Mouse (Mus musculus): ENCODE measurements around the gene Adam12. TPM values are rescaled to one million over a fixed set of nuclear protein-coding genes. Genes with fewer than 3 reads are reported as not detected.

The Adam12 gene
- polyA plus RNA-seq, 1 experiment: 1.8 TPM

DNA sequence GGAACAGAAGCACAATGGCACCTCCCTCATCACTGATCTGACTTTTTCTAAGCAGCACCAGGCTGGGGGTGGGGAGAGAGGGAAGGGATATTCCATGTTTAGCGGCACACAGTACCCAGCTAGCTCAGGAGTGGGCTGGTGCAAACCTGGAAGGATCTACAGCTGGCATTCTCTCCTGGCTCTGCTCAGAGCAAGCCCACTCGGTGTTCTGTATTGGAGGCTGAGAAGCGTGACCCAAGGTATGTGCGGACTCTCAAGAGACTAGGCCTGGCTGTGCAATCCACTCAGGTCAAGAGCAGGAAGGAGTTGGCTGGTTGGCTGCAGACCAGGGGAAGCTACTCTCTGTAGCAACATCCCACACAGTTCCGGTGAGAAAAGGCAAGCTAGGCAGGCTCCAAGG, 312.0 kb downstream of the Adam12 start:
- 61% methylated on average over 5 of the region's 5 CpGs for WGBS
- TF ChIP-seq POLR2A (IDR thresholded peaks at IDR 0.05; ENCODE audit: borderline replicate concordance, control insufficient read depth, low read depth, low read length): no peak
- no peak for TF ChIP-seq CTCF (IDR thresholded peaks at IDR 0.05; ENCODE audit: control insufficient read depth, insufficient read depth, low read length)
- Histone ChIP-seq H3K4me1 (ENCODE audit: control insufficient read depth, insufficient read depth, low read length) (peaks cover 2% of the 10 kb centered on the region; the same call in 1 of the 2 replicates), H3K4me3 (replicated peaks; ENCODE audit: control insufficient read depth, low read depth, low read length) (no peak overlapping the region), H3K27ac (ENCODE audit: control insufficient read depth, insufficient read depth, low read depth, low read length, poor library complexity) (no peak overlapping the region)

DNA sequence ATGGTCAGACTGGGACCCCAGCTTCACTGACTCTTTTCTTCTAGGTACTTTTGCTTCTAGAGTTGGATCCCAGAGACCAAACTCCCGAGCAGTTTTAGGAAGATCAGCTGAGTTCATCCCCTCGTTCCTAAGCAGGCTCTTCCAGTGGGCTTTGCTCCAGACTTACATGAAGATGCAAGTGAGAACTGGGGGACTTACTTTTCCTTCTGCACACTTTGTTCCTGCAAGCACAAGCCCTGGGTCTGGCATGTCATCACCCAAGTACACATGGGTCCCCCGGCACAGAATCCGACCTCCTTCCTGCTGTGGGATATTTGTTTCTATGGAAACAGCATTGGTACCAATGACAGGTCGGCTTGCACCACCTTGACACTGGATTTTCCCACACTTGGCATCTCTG, 312.6 kb downstream of the Adam12 start:
- TF ChIP-seq CTCF (IDR thresholded peaks at IDR 0.05; ENCODE audit: control insufficient read depth, insufficient read depth, low read length): no peak
- no peak for TF ChIP-seq POLR2A (IDR thresholded peaks at IDR 0.05; ENCODE audit: borderline replicate concordance, control insufficient read depth, low read depth, low read length)
- WGBS: 67% methylated on average over 5 of the region's 5 CpGs

GRCm38 (mm10) chr7:133916230-133916629, 315.7 kb downstream of the Adam12 start:
- Histone ChIP-seq H3K27ac (ENCODE audit: control insufficient read depth, insufficient read depth, low read depth, low read length, poor library complexity) (no peak overlapping the region), H3K4me1 (ENCODE audit: control insufficient read depth, insufficient read depth, low read length) (peaks cover 2% of the 10 kb centered on the region; the same call in 1 of the 2 replicates), H3K4me3 (replicated peaks; ENCODE audit: control insufficient read depth, low read depth, low read length) (no peak overlapping the region)
- TF ChIP-seq CTCF (IDR thresholded peaks at IDR 0.05; ENCODE audit: control insufficient read depth, insufficient read depth, low read length) (no peak), POLR2A (IDR thresholded peaks at IDR 0.05; ENCODE audit: borderline replicate concordance, control insufficient read depth, low read depth, low read length) (no peak)
- WGBS: 20% methylated on average over 9 of the region's 9 CpGs

More for the DNA sequence above, 312.6 kb downstream of the Adam12 start:
- Histone ChIP-seq H3K4me1 (ENCODE audit: control insufficient read depth, insufficient read depth, low read length) (peaks cover 2% of the 10 kb centered on the region; the same call in 1 of the 2 replicates), H3K4me3 (replicated peaks; ENCODE audit: control insufficient read depth, low read depth, low read length) (no peak overlapping the region), H3K27ac (ENCODE audit: control insufficient read depth, insufficient read depth, low read depth, low read length, poor library complexity) (no peak overlapping the region)

GRCm38 (mm10) chr7:133911881-133912280, 320.1 kb downstream of the Adam12 start:
- Histone ChIP-seq H3K4me1 (ENCODE audit: control insufficient read depth, insufficient read depth, low read length) (no peaks in the 10 kb centered on the region; the same call in 1 of the 2 replicates), H3K27ac (ENCODE audit: control insufficient read depth, insufficient read depth, low read depth, low read length, poor library complexity) (no peak overlapping the region), H3K4me3 (replicated peaks; ENCODE audit: control insufficient read depth, low read depth, low read length) (no peak overlapping the region)
- 78% methylated on average over 3 of the region's 3 CpGs for WGBS
- TF ChIP-seq CTCF (IDR thresholded peaks at IDR 0.05; ENCODE audit: control insufficient read depth, insufficient read depth, low read length): no peak

- WGBS: 79% methylated on average over 7 of the region's 7 CpGs
- Histone ChIP-seq H3K4me3 (replicated peaks; ENCODE audit: control insufficient read depth, low read depth, low read length) (no peak overlapping the region), H3K27ac (ENCODE audit: control insufficient read depth, insufficient read depth, low read depth, low read length, poor library complexity) (no peak overlapping the region), H3K4me1 (ENCODE audit: control insufficient read depth, insufficient read depth, low read length) (no peaks in the 10 kb centered on the region)
- TF ChIP-seq CTCF (IDR thresholded peaks at IDR 0.05; ENCODE audit: control insufficient read depth, insufficient read depth, low read length) (no peak), POLR2A (IDR thresholded peaks at IDR 0.05; ENCODE audit: borderline replicate concordance, control insufficient read depth, low read depth, low read length) (no peak)
Measured at GRCm38 (mm10) chr7:133909833-133910375, 322.0 kb downstream of the Adam12 start.

DNA sequence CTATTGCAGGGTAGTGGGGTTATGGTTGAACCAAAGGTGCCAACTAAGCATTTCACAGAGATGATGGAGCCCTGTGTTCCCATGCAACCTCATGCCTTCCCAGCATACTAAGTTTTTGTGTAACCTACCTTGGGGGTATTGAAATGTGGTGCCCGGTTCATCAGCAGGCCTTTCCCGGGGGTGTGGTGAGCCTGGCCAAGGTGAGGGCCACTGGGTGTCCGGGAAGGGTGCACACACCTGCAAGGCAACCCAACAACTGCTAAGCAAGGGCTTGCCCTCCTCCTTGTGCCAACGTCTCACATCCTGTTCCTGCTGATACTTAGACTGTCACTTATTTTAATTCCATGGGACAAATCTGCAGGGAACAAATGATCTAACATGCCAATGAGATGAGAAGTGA, 323.0 kb downstream of the Adam12 start:
- Histone ChIP-seq H3K4me1 (ENCODE audit: control insufficient read depth, insufficient read depth, low read length) (no peaks in the 10 kb centered on the region), H3K4me3 (replicated peaks; ENCODE audit: control insufficient read depth, low read depth, low read length) (no peak overlapping the region), H3K27ac (ENCODE audit: control insufficient read depth, insufficient read depth, low read depth, low read length, poor library complexity) (no peak overlapping the region)
- 83% methylated on average over 4 of the region's 4 CpGs for WGBS
- TF ChIP-seq POLR2A (IDR thresholded peaks at IDR 0.05; ENCODE audit: borderline replicate concordance, control insufficient read depth, low read depth, low read length) (no peak), CTCF (IDR thresholded peaks at IDR 0.05; ENCODE audit: control insufficient read depth, insufficient read depth, low read length) (no peak)

DNA sequence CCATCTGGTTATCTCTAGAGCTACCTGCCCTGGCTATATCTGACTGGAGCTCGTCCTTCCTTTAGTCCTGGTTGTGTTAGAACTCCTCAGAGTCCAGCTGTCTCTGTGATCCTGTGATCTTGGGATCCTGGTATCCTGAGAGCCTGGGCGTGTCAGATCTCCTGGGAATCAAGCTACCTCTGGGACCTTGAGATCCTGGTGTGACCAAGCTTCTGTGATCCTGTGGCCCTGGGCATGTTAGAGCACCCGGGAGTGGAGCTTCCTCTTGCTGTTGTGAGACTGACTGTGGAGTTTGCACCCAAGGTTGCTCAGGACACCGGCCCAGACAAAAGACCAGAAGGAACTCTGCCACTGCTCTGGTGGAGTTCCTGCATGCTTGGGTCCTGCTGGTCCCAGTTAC, 332.6 kb downstream of the Adam12 start:
- WGBS: 65% methylated on average over 4 of the region's 4 CpGs
- H3K4me3 ChIP-seq (replicated peaks; ENCODE audit: control insufficient read depth, low read depth, low read length): no peak overlapping the region
- H3K4me1 ChIP-seq (ENCODE audit: control insufficient read depth, insufficient read depth, low read length): no peaks in the 10 kb centered on the region
- no peak overlapping the region for H3K27ac ChIP-seq (ENCODE audit: control insufficient read depth, insufficient read depth, low read depth, low read length, poor library complexity)
- no peak for TF ChIP-seq POLR2A (IDR thresholded peaks at IDR 0.05; ENCODE audit: borderline replicate concordance, control insufficient read depth, low read depth, low read length)
- no peak for TF ChIP-seq CTCF (IDR thresholded peaks at IDR 0.05; ENCODE audit: control insufficient read depth, insufficient read depth, low read length)

GRCm38 (mm10) chr7:133891796-133892195, 340.1 kb downstream of the Adam12 start:
- H3K27ac ChIP-seq (ENCODE audit: control insufficient read depth, insufficient read depth, low read depth, low read length, poor library complexity): no peak overlapping the region
- 55% methylated on average over 4 of the region's 4 CpGs for WGBS
- no peaks in the 10 kb centered on the region for H3K4me1 ChIP-seq (ENCODE audit: control insufficient read depth, insufficient read depth, low read length)
- TF ChIP-seq POLR2A (IDR thresholded peaks at IDR 0.05; ENCODE audit: borderline replicate concordance, control insufficient read depth, low read depth, low read length) (no peak), CTCF (IDR thresholded peaks at IDR 0.05; ENCODE audit: control insufficient read depth, insufficient read depth, low read length) (no peak)
- H3K4me3 ChIP-seq (replicated peaks; ENCODE audit: control insufficient read depth, low read depth, low read length): no peak overlapping the region

DNA sequence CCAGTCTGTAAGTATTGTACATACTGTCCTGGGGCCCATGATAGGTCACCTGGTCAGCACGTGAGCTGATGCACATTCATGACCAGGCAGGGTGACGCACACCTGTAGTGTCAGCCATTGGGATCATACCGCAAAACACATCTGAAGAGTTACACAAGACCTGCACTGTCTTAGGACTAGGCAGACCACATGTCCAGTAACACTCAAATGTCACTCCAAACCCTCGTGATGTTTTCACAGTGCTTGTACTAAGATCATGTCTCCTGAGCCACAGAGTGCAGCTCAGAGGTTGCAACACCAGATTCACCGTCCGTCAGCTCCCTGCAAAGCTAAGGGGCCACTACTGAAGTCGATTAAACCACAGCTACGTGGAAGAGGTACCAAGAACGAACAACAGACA, 340.6 kb downstream of the Adam12 start:
- Histone ChIP-seq H3K27ac (ENCODE audit: control insufficient read depth, insufficient read depth, low read depth, low read length, poor library complexity) (no peak overlapping the region), H3K4me1 (ENCODE audit: control insufficient read depth, insufficient read depth, low read length) (no peaks in the 10 kb centered on the region), H3K4me3 (replicated peaks; ENCODE audit: control insufficient read depth, low read depth, low read length) (no peak overlapping the region)
- 83% methylated on average over 9 of the region's 9 CpGs for WGBS
- no peak for TF ChIP-seq CTCF (IDR thresholded peaks at IDR 0.05; ENCODE audit: control insufficient read depth, insufficient read depth, low read length)
- no peak for TF ChIP-seq POLR2A (IDR thresholded peaks at IDR 0.05; ENCODE audit: borderline replicate concordance, control insufficient read depth, low read depth, low read length)

Measured in bone marrow, adult 2 months (tissue).